Mouse (Mus musculus): ENCODE results near the gene Obscn.
"Not testable (repeated sequence)": the region's sequence is repeated elsewhere in the genome, so short reads cannot be mapped to it uniquely, and the experiment has no call there.

The Obscn gene

GRCm38 (mm10) chr11:58961364-58962177 is 174.6 kb downstream of the Obscn start:
- no peak for DNase-seq (ENCODE audit: low read depth, low spot score)

DNA sequence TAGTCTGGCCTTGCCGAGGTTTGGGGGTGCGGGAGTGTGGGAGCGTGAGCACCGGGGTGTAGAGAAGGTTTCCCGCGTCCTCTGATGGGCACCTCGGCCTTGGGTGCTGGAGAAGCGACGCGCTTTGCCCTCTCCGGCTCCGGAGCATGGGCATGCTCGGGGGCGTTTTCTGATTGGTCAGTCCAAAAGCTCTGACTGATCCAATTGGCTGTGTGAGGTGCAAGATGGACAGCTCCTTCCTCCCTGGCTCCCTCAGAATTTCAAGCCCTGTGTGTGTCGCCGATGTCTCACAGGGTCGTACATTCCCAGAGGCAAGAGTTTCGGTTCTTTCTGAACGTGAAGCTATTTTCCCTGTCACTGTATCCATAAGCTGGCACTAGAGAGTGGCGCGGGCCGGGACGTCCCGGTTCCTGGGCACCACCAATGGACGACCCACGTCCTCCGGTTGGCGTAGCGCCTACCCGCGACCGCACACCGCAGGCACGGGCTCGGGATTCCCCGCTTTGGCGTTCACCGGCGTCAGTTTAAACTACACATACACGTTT is 176.2 kb downstream of the Obscn start:
- DNase-seq (ENCODE audit: low read depth, low spot score), result no peak

- no peak for DNase-seq (ENCODE audit: low read depth, low spot score)
These were observed 176.9 kb downstream of the Obscn start for GRCm38 (mm10) chr11:58959186-58959825.

DNA sequence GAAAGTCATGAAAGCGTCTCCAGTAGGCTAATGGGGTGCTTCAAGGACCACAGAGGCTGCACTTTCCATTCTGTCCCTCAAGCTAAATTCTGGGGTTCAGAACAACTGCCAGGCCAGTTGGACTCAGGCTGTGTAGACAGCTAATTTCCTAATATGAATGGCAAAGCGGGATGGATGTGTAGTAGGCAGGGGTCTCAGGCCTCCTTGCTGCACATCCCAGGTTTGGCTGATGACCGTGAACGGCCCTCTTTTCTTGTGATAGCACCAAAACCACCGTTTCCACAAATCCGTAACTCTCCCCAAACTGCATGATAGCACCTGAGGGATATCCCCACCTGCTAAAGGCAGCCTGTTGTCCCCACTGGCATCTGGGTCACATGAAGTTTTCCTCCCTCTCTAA is 177.7 kb downstream of the Obscn start:
- no peak for DNase-seq (ENCODE audit: low read depth, low spot score)

DNA sequence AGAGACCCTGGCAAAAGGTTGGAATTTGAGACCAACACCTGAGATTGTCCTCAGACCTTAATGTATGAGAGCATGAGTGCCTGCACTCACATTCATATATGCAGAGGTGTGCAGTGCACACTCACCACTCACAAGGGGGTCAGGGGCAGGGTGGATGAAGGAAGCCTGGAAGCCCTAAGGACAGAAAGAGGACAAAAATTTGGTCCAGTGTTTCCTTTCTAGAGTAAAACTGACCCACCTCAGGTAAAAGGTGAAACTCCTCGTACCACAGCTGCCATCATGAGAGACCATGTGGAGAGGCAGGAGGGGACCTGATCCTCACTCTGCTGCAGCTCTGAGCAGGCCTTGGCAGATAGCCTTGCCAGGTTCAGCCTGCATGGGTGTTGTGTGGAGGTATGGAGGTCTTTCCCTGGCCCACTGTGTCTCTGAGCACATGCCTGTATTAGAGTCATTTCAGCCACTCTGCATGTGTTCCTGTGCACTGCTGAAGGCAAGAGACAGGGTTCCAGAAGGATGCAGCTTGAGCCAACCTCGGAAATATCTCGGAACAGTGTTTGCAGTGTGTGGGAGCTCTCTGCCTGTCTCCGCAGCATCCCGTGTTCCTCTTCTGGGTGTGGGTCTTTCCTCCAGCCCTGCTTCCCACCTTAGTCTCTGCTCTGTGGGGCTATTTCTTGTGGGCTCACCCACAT is 178.8 kb downstream of the Obscn start:
- DNase-seq (ENCODE audit: low read depth, low spot score), result no peak

DNA sequence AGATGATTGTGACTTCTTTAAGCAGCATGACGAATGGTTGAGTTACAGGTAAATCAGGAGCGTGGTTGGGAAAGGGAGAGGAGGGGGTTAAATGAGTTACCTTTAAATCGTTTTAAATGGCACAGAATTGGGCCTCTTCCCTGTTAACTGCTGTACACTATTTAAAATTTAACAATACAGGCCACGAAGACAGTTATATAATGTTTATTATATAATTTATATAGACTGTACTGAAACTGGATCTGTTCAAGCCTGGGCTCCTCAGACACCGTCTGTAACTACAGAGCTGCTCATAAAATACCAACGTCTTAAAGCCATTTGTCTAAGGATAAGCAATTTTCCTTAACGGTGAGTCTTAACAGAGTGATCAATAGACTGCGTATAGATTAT is 180.3 kb downstream of the Obscn start:
- no peak for DNase-seq (ENCODE audit: low read depth, low spot score)

DNA sequence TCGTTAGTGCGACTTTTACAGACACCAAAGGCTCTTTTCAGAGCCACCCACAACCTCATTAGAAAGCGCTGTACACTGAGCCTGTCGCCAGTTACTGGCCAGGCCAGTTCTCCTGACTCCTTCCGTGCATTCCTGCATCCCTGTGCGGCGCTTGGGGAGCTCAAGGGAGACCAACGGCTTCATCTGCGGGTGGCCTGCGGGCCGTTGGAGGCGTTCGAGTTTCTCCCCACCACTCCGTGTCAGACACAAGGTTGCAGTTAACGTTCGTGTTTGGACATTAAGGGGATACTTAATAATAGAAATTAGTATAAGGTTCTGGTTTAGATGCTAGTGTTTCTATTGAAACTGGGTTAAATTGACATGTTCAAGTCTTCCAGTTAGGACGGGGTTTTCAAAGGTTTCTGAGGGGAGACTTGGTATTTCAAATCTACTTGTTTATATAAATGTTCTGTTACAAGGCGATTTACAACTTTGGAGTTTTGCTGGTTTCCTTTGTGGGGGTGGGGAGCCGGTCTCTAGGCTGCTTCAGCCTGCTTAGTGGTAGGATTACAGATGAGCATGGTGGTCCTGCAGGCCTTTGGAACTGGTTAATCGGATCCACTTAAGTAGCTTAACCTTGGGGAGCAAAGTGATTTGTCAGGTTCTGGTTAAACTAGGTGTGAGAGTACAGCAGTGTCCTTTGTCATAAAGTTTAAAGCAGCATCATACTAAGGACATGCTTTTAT is 180.9 kb downstream of the Obscn start:
- no peak for DNase-seq (ENCODE audit: low read depth, low spot score)

- DNase-seq (ENCODE audit: low read depth, low spot score), result peak; percentile 92
These were observed 181.6 kb downstream of the Obscn start, which contains the start of the genes Hist3h2a and Trim17 for GRCm38 (mm10) chr11:58954420-58955142. Gene Hist3h2a, plus strand, starts transcription at chr11:58954685. Gene Trim17, plus strand, starts transcription at chr11:58954685.

- not testable (repeated sequence) for DNase-seq (ENCODE audit: low read depth, low spot score)
These were observed 182.1 kb downstream of the Obscn start for GRCm38 (mm10) chr11:58954170-58954419.

DNA sequence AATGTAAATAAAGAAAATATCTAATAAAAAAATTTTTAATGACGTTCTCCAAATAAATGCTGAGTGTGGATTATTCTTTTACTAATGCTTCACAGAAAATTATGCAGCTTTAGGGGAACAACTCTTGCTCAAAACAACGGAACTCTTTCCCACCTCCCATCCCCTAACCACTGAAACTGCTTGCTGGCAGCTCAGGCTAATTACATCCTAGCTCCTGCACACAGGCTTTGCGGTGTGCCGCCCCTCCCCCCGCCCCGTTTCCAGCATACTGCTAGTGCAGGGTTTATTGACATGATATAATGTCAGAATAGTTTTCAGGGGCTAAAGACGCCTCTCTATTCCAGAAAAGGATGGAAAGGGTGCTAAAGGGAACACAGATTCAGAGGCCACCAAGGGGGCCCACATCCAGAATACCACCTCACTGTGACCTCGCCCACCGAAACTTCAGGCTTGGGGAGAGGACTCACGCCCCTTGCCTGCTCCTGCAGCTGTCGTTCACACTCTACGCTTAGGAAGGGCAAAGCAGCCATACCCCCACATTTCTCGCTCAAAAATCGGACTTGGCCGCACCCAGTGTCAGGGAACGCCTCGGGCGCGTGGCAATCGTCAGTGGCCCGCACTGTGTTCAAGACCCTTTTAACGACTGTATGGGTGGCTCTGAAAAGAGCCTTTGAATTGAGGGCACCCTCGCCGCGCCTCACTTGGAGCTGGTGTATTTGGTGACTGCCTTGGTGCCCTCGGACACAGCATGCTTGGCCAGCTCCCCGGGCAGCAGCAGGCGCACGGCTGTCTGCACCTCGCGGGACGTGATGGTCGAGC is 182.6 kb downstream of the Obscn start:
- DNase-seq (ENCODE audit: low read depth, low spot score), result no peak

GRCm38 (mm10) chr11:58951210-58951609 is 185.0 kb downstream of the Obscn start:
- DNase-seq (ENCODE audit: low read depth, low spot score), result no peak

- DNase-seq (ENCODE audit: low read depth, low spot score), result no peak
These were observed 186.4 kb downstream of the Obscn start for GRCm38 (mm10) chr11:58949480-58950431.

DNA sequence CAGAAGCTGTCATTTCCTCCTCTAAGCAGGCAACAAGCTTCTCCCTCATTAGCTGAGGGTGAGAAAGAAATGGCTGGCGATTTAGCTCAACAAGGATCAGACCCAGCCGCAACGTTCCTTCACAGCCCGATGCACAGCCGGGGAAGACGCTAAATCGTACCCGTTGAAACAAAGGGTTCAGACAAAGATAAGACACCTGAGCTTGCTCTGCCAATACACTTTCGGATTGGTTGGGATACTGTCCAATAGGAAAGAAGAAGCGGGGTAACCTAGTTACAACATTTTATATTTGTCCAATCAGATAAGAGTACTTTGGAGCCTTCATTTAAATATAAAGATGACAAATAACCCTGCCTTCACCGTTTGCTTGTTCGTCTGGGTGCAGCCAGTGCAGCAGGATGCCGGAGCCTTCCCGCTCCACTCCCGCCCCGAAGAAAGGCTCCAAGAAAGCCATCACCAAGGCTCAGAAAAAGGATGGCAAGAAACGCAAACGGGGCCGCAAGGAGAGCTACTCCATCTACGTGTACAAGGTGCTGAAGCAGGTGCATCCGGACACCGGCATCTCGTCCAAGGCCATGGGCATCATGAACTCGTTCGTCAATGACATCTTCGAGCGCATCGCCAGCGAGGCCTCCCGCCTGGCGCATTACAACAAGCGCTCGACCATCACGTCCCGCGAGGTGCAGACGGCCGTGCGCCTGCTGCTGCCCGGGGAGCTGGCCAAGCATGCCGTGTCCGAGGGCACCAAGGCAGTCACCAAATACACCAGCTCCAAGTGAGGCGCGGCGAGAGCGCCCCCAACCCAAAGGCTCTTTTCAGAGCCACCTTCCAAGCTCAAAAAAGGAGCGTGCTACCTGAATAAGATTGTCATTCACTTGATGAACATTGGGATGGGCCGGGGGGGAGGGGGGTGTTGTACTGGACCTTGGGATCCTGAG is 187.4 kb downstream of the Obscn start, which contains the start of gene Hist3h2ba:
Gene Hist3h2ba (plus strand): TSS at position 379 of the 938 bp plus-strand sequence.
- peak; percentile 65 for DNase-seq (ENCODE audit: low read depth, low spot score)

- DNase-seq (ENCODE audit: low read depth, low spot score), result no peak
These were observed 188.2 kb downstream of the Obscn start for GRCm38 (mm10) chr11:58947798-58948528.

DNA sequence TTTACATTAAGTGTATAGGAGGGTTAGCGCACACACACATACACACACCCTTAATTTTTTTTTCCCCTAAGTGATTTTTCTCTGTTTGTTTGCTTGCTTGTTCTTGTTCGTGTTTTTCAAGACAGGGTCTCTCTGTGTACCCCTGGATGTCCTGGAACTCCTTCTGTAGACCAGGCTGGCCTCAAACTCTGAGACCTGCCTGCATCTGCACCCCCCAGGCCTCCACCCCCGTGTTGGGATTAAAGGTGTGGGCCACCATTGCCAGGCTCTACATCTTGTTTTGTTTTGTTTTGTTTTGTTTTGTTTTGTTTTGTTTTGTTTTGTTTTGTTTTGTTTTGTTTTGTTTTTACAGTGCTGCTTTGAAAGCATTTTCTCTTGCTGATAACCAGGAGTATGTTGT is 188.9 kb downstream of the Obscn start:
- no peak for DNase-seq (ENCODE audit: low read depth, low spot score)
